Mouse (Mus musculus): ENCODE data around the gene Mipep.

The Mipep gene

GRCm38 (mm10) chr14:60799762-60800728 lies 15.7 kb downstream of the Mipep start:
- DNase-seq (ENCODE audit: low read depth, low spot score) = peak; percentile 49

- DNase-seq (ENCODE audit: low read depth, low spot score) = no peak
These were observed 17.7 kb downstream of the Mipep start for GRCm38 (mm10) chr14:60802026-60802425.

- DNase-seq (ENCODE audit: low read depth, low spot score) = no peak
These were observed 20.6 kb downstream of the Mipep start for GRCm38 (mm10) chr14:60804978-60805377.

GRCm38 (mm10) chr14:60805871-60806270 lies 21.5 kb downstream of the Mipep start:
- no peak for DNase-seq (ENCODE audit: low read depth, low spot score)

GRCm38 (mm10) chr14:60806891-60807344 lies 22.5 kb downstream of the Mipep start:
- no peak for DNase-seq (ENCODE audit: low read depth, low spot score)

- DNase-seq (ENCODE audit: low read depth, low spot score) = no peak
These were observed 25.5 kb downstream of the Mipep start for GRCm38 (mm10) chr14:60809881-60810280.

- DNase-seq (ENCODE audit: low read depth, low spot score) = no peak
These were observed 27.2 kb downstream of the Mipep start for GRCm38 (mm10) chr14:60811547-60811946.

- no peak for DNase-seq (ENCODE audit: low read depth, low spot score)
These were observed 30.7 kb downstream of the Mipep start for GRCm38 (mm10) chr14:60815098-60815497.

- DNase-seq (ENCODE audit: low read depth, low spot score) = no peak
These were observed 33.7 kb downstream of the Mipep start for GRCm38 (mm10) chr14:60818045-60818444.

GRCm38 (mm10) chr14:60830096-60830495 lies 45.7 kb downstream of the Mipep start:
- DNase-seq (ENCODE audit: low read depth, low spot score) = no peak

GRCm38 (mm10) chr14:60836709-60837108 lies 52.3 kb downstream of the Mipep start:
- DNase-seq (ENCODE audit: low read depth, low spot score) = no peak

GRCm38 (mm10) chr14:60839654-60840053 lies 55.3 kb downstream of the Mipep start:
- no peak for DNase-seq (ENCODE audit: low read depth, low spot score)

GRCm38 (mm10) chr14:60841977-60842659 lies 57.7 kb downstream of the Mipep start:
- no peak for DNase-seq (ENCODE audit: low read depth, low spot score)

- no peak for DNase-seq (ENCODE audit: low read depth, low spot score)
These were observed 59.2 kb downstream of the Mipep start for GRCm38 (mm10) chr14:60843596-60843995.

- DNase-seq (ENCODE audit: low read depth, low spot score) = no peak
These were observed 61.1 kb downstream of the Mipep start for GRCm38 (mm10) chr14:60845261-60846045.

- no peak for DNase-seq (ENCODE audit: low read depth, low spot score)
These were observed 61.8 kb downstream of the Mipep start for GRCm38 (mm10) chr14:60846174-60846573.

- no peak for DNase-seq (ENCODE audit: low read depth, low spot score)
These were observed 63.8 kb downstream of the Mipep start for GRCm38 (mm10) chr14:60848194-60848593.

- DNase-seq (ENCODE audit: low read depth, low spot score) = no peak
These were observed 65.7 kb downstream of the Mipep start for GRCm38 (mm10) chr14:60850101-60850500.

GRCm38 (mm10) chr14:60851632-60852031 lies 67.3 kb downstream of the Mipep start:
- DNase-seq (ENCODE audit: low read depth, low spot score) = no peak

- DNase-seq (ENCODE audit: low read depth, low spot score) = no peak
These were observed 72.0 kb downstream of the Mipep start for GRCm38 (mm10) chr14:60856199-60856912.

GRCm38 (mm10) chr14:60856913-60857300 lies 72.5 kb downstream of the Mipep start:
- DNase-seq (ENCODE audit: low read depth, low spot score) = no peak
